ENCODE assay signal across 13 mouse cellular contexts in the genomic region with DNA sequence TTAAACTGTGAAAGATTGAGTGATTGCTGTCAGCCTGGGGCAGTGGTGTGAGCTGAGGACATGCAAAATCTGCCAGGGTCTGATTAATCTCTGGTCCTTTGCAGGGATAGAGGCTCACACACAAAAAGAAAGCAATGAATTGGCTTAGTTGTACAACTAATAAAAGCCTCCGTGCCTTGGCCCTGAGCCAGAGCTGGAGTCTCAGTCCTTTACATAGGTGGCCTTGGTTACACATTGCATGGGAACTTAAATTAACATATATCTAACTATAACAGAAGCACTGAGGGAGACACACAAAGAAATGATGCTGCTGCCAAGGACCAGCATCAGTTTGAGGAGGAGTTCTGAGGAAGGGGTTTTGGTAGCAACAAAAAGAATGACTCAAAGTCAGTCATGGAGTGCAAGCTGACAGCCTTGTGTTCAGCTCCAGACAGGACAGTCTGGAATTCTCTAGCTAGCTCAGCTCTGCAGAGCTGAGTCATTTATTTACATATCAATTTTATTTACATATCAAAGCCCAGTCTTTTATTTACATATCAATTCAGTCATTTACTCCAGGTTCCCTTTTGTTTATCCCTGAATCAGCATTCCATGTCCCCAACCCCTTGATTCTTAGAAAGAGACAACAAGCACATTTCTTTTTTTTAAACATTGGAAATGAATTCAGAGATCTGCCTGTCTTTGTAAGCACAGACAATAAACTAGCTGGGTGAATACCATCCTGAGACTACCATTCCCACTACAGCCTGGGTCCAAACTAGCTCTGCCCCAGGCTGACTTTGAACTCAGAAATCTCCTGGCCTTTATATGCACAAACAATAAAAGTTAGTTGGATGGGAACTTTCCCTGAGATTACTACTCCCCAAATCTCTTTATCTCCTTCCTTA. TPM values are rescaled to one million over a fixed set of nuclear protein-coding genes. Genes with fewer than 3 reads are reported as not detected.
DNase-seq lines count a peak whose midpoint lies in the region; ATAC-seq lines count a peak whose summit lies in the region.
"Had no signal": no experiment of that assay in that cellular context is flagged by ENCODE, and none has a peak within 500 bp of the region (broad histone marks: within the 10 kb centered on the region; RNA-seq: fewer than 3 reads in every experiment).

No protein-coding gene starts in this region.

- H3K4me1 ChIP-seq in forebrain, embryonic 12.5 days = peaks cover 13% of the 10 kb centered on the region
- H3K4me1 ChIP-seq in hindbrain, embryonic 16.5 days (ENCODE audit: control insufficient read depth, insufficient read depth, low read depth, low read length) = no peaks in the 10 kb centered on the region
- H3K4me1 ChIP-seq in neural tube, embryonic 12.5 days = no peaks in the 10 kb centered on the region
- H3K4me1 ChIP-seq: lung, embryonic 15.5 days; stomach, embryonic 15.5 days had no signal

- H3K36me3 ChIP-seq in forebrain, embryonic 12.5 days (replicated peaks) = 0 out of 2 replicates have a peak, but pooled peaks cover 7% of the 10 kb centered on the region
- no peaks in the 10 kb centered on the region for H3K36me3 ChIP-seq in hindbrain, embryonic 16.5 days (ENCODE audit: control insufficient read depth, insufficient read depth, low read length)
- no peaks in the 10 kb centered on the region for H3K36me3 ChIP-seq in neural tube, embryonic 12.5 days
- H3K36me3 ChIP-seq: lung, embryonic 15.5 days; stomach, embryonic 15.5 days had no signal

- DNase-seq in left cerebral cortex, postnatal 4 days = peak; percentile 34
- DNase-seq in left cerebral cortex, adult 8-10 months (ENCODE audit: low spot score in 2 of 2) = no peak
- no peak for DNase-seq in left cerebral cortex, adult 11 months (ENCODE audit: low spot score)
- DNase-seq in spleen, adult 12 weeks (ENCODE audit: low spot score) = no peak
- DNase-seq in adrenal gland, postnatal 36 days = no peak
- DNase-seq: heart, postnatal 4 days; right cerebral cortex, postnatal 14 days had no signal

- ATAC-seq in forebrain, embryonic 12.5 days (ENCODE audit: low FRiP score) = peak; percentile 95
- ATAC-seq in hindbrain, embryonic 16.5 days = peak; percentile 95
- peak; percentile 95 for ATAC-seq in neural tube, embryonic 12.5 days (ENCODE audit: low FRiP score, low read depth)

- WGBS in forebrain, embryonic 12.5 days = 6% methylated on average over 1 of the region's 1 CpGs
- WGBS in hindbrain, embryonic 16.5 days = 17% methylated on average over 1 of the region's 1 CpGs
- WGBS in neural tube, embryonic 12.5 days = 32% methylated on average over 1 of the region's 1 CpGs

- no peak overlapping the region for H3K9ac ChIP-seq in forebrain, embryonic 12.5 days
- no peak overlapping the region for H3K9ac ChIP-seq in hindbrain, embryonic 16.5 days (ENCODE audit: low read depth, low read length)
- H3K9ac ChIP-seq in neural tube, embryonic 12.5 days = no peak overlapping the region
- H3K9ac ChIP-seq: lung, embryonic 15.5 days; stomach, embryonic 15.5 days had no signal

- no peak overlapping the region for H3K4me3 ChIP-seq in forebrain, embryonic 12.5 days (replicated peaks)
- no peak overlapping the region for H3K4me3 ChIP-seq in hindbrain, embryonic 16.5 days (ENCODE audit: low read length)
- no peak overlapping the region for H3K4me3 ChIP-seq in neural tube, embryonic 12.5 days
- H3K4me3 ChIP-seq: lung, embryonic 15.5 days; myocyte; stomach, embryonic 15.5 days had no signal

- H3K9me3 ChIP-seq in forebrain, embryonic 12.5 days = peaks cover 10% of the 10 kb centered on the region; the same call in 1 of the 2 replicates
- peaks cover 7% of the 10 kb centered on the region for H3K9me3 ChIP-seq in hindbrain, embryonic 16.5 days (ENCODE audit: control insufficient read depth, low read length)
- H3K9me3 ChIP-seq in neural tube, embryonic 12.5 days = peaks cover 7% of the 10 kb centered on the region; the same call in 1 of the 2 replicates
- H3K9me3 ChIP-seq: lung, embryonic 15.5 days; stomach, embryonic 15.5 days had no signal

- H3K27ac ChIP-seq in forebrain, embryonic 12.5 days = peak overlapping the region; percentile 80
- H3K27ac ChIP-seq in hindbrain, embryonic 16.5 days (ENCODE audit: low read depth, low read length) = no peak overlapping the region
- H3K27ac ChIP-seq in neural tube, embryonic 12.5 days = no peak overlapping the region
- H3K27ac ChIP-seq: lung, embryonic 15.5 days; stomach, embryonic 15.5 days had no signal

- H3K27me3 ChIP-seq in forebrain, embryonic 12.5 days = no peaks in the 10 kb centered on the region
- H3K27me3 ChIP-seq in hindbrain, embryonic 16.5 days (replicated peaks; ENCODE audit: control insufficient read depth, insufficient read depth, low read length) = no peaks in the 10 kb centered on the region
- no peaks in the 10 kb centered on the region for H3K27me3 ChIP-seq in neural tube, embryonic 12.5 days (replicated peaks)
- H3K27me3 ChIP-seq: lung, embryonic 15.5 days; stomach, embryonic 15.5 days had no signal

- 0 out of 2 replicates have a peak overlapping the region, but pooled peaks have one; percentile 25 for H3K4me2 ChIP-seq in forebrain, embryonic 12.5 days
- H3K4me2 ChIP-seq in hindbrain, embryonic 16.5 days (ENCODE audit: low read length) = no peak overlapping the region
- no peak overlapping the region for H3K4me2 ChIP-seq in neural tube, embryonic 12.5 days (replicated peaks)
- H3K4me2 ChIP-seq: lung, embryonic 15.5 days; stomach, embryonic 15.5 days had no signal

- intact Hi-C loops in left cerebral cortex, postnatal 4 days (cut with DNase I) = no loop called here

RNA-seq across cellular contexts. Expression of a gene that starts 12.5 kb away (rescaled TPM):
- 1 to 10 TPM; 2.4 to 3.7 TPM for total RNA-seq in left cerebral cortex, postnatal 4 days (2021)
- total RNA-seq in left cerebral cortex, adult 8-10 months (2022) = 10 to 100 TPM in 3 of 4 experiments, 1 to 10 TPM in 1; 10.0 to 13.5 (median 12.1) TPM
- polyA plus RNA-seq in forebrain, embryonic 12.5 days (2016; fragmentation: Nextera tagmentation; extraction: Ambion mirVana) = 1.4 and 1.6 TPM in 2 replicates
- 2.1 and 2.2 TPM in 2 replicates for polyA plus RNA-seq in hindbrain, embryonic 16.5 days (2015; fragmentation: Nextera tagmentation; extraction: Ambion mirVana)
- 2.8 and 3.8 TPM in 2 replicates for polyA plus RNA-seq in neural tube, embryonic 12.5 days (2016; fragmentation: Nextera tagmentation; extraction: Ambion mirVana)
- 1 to 10 TPM; 2.8 to 3.7 TPM for total RNA-seq in adrenal gland, postnatal 36 days (2021)

RNA-seq across cellular contexts. Expression of a gene that starts 45.0 kb away (rescaled TPM):
- total RNA-seq in left cerebral cortex, postnatal 4 days (2021) = 1 to 10 TPM in 1 of 2 experiments, under 1 TPM in 1; 0.94 to 1.0 TPM
- under 1 TPM; 0.34 to 0.46 (median 0.40) TPM for total RNA-seq in left cerebral cortex, adult 8-10 months (2022)
- 6.6 and 6.9 TPM in 2 replicates for polyA plus RNA-seq in forebrain, embryonic 12.5 days (2016; fragmentation: Nextera tagmentation; extraction: Ambion mirVana)
- 2.2 and 2.7 TPM in 2 replicates for polyA plus RNA-seq in hindbrain, embryonic 16.5 days (2015; fragmentation: Nextera tagmentation; extraction: Ambion mirVana)
- polyA plus RNA-seq in neural tube, embryonic 12.5 days (2016; fragmentation: Nextera tagmentation; extraction: Ambion mirVana) = 3.1 and 4.1 TPM in 2 replicates
- under 1 TPM; 0.36 to 0.63 TPM for total RNA-seq in adrenal gland, postnatal 36 days (2021)
